Mouse (Mus musculus) brain, embryonic 14.5 days (tissue): ENCODE data around the gene Tm9sf3. TPM values are rescaled to one million over a fixed set of nuclear protein-coding genes. Genes with fewer than 3 reads are reported as not detected.

Source experiments
- DNase-seq: peaks from one replicate; pipeline ENCODE4 v3.0.0-alpha.2; 2011; ENCODE audit warnings: low read depth
- CTCF ChIP-seq: fragments of 200-500 bp; IDR thresholded peaks from 2 replicates; pipeline ENCODE4 v1.5.1; 2012; ENCODE audit warnings: inconsistent platforms, mild to moderate bottlenecking, moderate library complexity, borderline replicate concordance; ENCODE audit not compliant: insufficient read depth, insufficient read length; ENCODE audit errors: extremely low read depth
- POLR2A ChIP-seq: fragments of 200-500 bp; IDR thresholded peaks from 2 replicates; pipeline ENCODE4 v1.6.1; 2012; ENCODE audit warnings: mild to moderate bottlenecking, inconsistent platforms, borderline replicate concordance; ENCODE audit not compliant: poor library complexity, insufficient read depth, insufficient read length, severe bottlenecking; ENCODE audit errors: extremely low read depth
- polyA plus RNA-seq: library from polyadenylated mRNA; depleted of rRNA; stranded (reverse); fragments of >200 nt; gene quantifications from 2 replicates; pipeline ENCODE4 v1.2.3, GENCODE M21; 2012; rRNA removed

Gene Tm9sf3
- polyA plus RNA-seq, 1 experiment = 105 TPM

DNA sequence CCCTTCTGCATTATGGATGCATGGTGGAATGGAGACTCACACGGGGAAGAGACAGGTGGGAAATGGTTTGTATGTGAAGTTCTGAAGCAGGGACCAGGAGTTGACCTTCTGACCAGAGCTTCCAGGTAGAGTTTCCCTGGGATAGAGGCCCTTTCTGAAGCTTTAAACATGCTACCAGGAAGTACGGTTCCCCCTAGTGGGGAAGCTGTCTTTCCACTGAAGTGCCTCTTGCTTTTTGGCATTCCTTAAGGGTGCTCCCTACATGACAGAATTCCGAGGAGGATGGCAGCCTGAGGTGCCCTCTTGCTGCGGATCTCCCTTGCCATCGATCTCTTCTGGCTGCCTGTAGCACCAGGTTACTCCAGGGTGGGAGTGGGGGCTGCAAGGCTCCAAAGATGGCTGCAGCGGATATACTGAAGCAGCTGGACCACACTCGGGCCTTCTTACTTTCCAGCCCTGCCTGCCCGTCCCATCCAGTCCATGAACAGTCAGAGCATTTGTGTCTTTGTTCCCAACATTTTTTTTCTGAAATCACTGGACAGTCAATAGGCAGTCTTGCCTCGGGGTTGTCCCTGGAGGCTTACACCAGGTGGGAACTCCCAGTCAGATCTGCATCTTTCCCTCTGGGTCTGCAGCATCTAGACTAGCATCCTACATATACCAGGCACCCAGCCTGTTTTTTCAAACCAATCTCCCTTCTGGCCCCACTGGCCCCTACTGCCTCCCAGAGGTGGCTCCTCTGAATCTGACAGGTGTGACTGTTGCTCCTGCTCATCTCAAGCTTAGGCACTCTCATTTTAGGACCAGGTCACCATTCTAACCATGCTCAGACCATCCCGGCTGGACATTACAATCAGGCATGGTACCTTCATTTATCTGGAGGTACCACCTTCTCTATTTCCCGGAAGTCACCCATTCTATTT, 59.4 kb downstream of the Tm9sf3 start:
- TF ChIP-seq CTCF (peak; percentile 44; the same call in 1 of the 2 replicates), POLR2A (no peak)
- DNase-seq = peak; percentile 44

GRCm38 (mm10) chr19:41197606-41198005, 66.2 kb downstream of the Tm9sf3 start:
- TF ChIP-seq POLR2A (no peak), CTCF (no peak)
- peak; percentile 65 for DNase-seq

- no peak for TF ChIP-seq POLR2A
- no peak for TF ChIP-seq CTCF
- no peak for DNase-seq
Observed at GRCm38 (mm10) chr19:41193379-41193778, 70.4 kb downstream of the Tm9sf3 start.

DNA sequence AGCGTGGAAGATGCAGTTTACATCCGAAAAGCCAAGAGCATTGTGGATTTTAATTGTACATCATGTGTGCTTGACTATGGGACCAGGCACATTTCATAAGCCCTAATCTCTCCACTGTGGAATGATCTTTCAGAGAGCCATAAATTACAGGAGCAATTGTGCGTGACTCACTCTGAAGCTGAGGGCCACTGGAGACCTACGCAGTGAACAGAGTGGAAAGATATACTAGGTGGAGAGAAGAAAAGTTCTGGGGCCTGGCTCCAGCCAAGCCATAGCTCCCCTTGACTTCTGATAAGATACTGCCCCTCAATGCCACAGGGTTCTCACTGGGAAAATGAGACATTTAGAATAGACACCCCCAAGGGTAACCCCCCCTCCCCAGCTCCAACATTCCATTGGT, 70.8 kb downstream of the Tm9sf3 start:
- TF ChIP-seq POLR2A (no peak), CTCF (no peak)
- no peak for DNase-seq

DNA sequence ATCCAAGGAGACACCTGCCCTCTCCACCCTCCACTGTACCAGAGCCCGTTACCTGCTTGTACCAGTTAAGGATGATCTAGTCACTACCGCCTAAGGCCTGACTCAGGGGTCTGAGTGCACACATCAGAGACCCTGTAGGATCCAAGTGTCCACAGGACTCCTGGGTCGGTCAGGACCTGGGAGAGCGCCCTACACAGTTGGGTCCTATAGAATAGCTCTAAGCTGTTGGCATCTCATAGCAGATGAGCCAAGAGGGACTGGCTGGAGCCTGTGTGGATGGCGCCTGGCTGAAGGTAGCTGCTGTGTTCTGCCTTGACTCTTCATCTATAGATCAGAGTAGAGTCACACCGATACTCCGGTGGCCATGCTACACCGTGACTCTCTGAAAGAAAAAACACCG, 72.1 kb downstream of the Tm9sf3 start:
- TF ChIP-seq CTCF = no peak
- TF ChIP-seq POLR2A = no peak
- DNase-seq = no peak

DNA sequence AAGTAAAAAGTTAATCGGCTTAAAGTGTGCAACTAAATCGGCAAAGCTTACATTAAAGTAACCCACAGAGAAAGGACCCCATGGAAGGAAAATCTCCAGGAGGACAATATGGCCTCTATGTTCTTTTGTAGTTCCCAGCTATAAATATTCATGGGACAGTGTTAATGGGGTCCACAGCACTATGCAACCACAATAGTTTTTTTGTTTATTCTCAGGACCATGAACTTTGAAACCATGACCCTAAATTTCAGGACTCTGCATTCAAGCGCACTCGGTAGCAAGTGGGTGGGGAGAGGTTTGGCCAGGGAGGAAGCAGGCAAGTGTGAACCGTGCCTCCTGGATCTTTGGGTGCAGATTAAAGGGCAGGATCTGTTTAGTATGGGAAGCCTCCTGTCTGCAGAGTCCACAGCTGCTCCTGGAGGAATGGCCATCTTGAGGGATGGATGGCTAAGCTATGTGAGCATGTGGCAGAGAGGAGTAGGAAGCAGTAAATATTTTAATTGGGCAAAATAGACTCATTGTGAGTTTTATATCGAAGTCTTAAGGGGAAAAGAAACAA, 72.8 kb downstream of the Tm9sf3 start:
- no peak for TF ChIP-seq CTCF
- no peak for TF ChIP-seq POLR2A
- DNase-seq = peak; percentile 77

DNA sequence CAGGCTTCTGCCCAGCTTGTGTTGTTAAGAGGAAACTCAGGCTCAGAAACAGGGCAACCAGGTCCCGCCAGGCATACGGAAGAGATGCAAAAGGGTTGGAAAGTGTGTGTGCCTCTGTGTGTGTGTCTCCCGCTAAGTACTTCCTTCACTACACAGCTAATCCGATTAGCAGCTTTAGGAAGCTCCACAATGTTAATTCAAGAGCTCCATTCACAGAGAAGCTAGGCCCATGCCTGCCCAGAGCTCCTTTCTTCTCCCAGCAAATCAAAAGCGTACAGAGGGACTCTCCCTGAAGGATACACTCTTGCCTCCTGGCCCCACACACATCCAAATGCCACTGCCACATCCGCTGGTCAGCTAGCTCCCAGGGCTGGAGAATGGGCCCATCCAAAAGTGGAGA, 86.5 kb downstream of the Tm9sf3 start:
- peak; percentile 86 for DNase-seq
- TF ChIP-seq POLR2A = no peak
- TF ChIP-seq CTCF = no peak

DNA sequence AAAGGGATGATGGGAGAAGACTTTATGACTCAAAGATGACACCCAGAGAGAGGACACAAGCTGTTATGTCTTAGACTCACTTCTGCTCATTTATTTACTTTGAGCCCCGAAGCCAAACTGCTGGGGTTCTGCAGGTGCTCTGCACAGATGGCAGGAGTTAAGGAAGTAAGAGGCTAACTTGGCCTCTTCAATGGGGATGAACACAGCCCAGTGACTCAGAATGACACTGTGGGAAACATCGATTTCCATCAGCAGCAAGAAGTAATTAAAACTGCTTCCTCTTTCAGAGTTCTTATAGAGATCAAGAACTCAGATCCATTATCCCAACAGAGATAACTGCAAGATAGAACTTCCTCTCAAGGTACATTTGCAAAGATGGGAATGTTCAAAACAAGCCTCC, 86.9 kb downstream of the Tm9sf3 start:
- DNase-seq = peak; percentile 5
- no peak for TF ChIP-seq POLR2A
- TF ChIP-seq CTCF = no peak

DNA sequence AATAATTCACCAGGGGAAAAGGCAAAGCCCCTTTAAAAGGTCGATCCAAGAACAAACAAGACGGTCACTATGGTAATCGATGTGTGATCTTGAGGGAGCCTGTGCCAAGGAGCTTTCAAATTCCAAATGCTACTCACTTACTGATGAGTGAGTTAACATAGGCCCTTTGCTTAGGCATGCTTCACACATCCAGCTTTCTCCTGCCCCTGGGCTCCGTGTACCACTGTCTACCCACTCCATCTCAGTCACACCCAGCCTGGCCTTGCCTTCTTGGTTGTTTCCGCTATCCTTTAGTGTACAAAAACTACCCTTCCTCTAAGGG, 97.9 kb downstream of the Tm9sf3 start:
- peak; percentile 63 for DNase-seq
- no peak for TF ChIP-seq POLR2A
- TF ChIP-seq CTCF = no peak

DNA sequence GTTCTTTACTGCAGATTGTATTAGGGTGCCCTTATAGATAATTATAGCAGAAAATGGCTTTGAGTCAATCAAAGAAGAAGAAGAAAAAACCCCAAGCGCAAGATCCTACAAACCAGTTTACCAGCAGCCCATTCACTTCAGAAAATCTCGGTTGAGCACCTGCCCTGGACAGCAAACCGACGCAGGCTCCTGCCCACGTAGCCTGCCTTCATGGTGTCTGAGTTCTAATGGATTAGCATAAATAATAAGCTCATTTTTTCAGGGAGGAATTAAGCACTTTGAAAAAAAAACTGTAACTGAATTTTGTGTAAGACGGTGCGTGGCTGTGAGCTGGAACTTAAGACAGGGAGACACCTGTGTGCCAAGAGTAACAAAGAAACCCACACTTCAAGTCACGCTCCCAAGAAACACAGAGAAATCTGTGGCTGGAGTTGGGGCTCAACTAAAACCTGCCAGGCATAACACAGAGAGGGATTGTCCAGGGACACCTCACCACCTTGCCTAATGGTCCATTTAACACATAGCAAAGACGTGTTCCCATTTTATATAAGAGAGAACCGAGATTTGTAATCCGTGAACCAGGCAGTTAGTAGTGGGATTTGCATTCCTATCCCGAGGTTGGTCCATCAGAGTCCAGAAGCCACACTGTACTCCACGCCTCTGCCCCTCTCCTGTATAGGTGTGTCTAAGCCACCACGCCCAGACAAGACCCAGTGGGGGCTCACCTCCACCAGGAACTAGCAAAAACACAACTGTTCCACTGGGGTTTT, 98.5 kb downstream of the Tm9sf3 start:
- no peak for TF ChIP-seq POLR2A
- peak; percentile 60 for DNase-seq

DNA sequence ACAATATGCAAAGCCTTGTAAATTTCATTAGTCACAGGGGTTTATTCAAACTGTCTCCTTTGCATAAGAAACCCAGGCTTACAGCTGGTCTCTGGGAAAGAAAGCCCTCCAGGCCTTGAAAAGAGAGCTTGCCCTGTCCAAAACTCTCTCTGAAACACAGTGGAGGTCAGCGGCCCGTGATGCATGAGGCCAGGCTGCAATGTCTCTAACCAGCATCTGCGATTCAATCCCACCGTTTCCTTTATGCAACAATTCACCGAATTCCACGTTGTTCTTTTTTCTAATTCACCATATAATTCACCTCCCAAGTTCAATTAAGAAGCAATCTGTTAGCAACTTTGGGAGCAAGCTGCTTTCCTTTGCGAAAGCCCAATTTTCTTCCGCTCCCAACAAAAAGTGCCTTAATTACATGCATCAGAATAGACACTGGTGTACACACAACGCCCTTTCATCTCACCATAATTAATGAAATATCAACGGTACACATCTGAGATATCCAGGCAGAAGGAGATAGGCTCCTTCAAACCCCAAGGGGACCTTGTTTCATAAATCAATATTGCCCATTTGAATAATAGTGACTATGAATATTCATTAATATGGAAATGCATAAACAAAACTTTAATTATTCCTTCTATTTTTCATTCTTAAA, 99.2 kb downstream of the Tm9sf3 start:
- TF ChIP-seq POLR2A (no peak), CTCF (no peak)
- DNase-seq = peak; percentile 93

Other genes starting within 250 kb of the Tm9sf3 start
- 0.04 TPM in 1 of 2 replicates, not detected in the other for gene Dntt, start 234.7 kb downstream of the Tm9sf3 start, polyA plus RNA-seq
- gene Opalin, start 186.9 kb downstream of the Tm9sf3 start, polyA plus RNA-seq = 0.08 TPM in 1 of 2 replicates, not detected in the other
- gene Tll2, start 57.2 kb downstream of the Tm9sf3 start, polyA plus RNA-seq = 1.7 and 1.8 TPM in 2 replicates
- gene Pik3ap1, start 121.1 kb upstream of the Tm9sf3 start, polyA plus RNA-seq = 1.2 and 1.6 TPM in 2 replicates
- 7.1 and 10.3 TPM in 2 replicates for gene Lcor, start 218.6 kb upstream of the Tm9sf3 start, polyA plus RNA-seq